Mouse (Mus musculus): Measurements from ENCODE around the gene Gm20696. TPM values are rescaled to one million over a fixed set of nuclear protein-coding genes. Genes with fewer than 3 reads are reported as not detected.

Gene Gm20696
- polyA plus RNA-seq, 1 experiment: 3.0 TPM

- TF ChIP-seq POLR2A (IDR thresholded peaks at IDR 0.05; ENCODE audit: extremely low read depth, insufficient read depth, low read length): no peak
- TF ChIP-seq CTCF (IDR thresholded peaks at IDR 0.05; ENCODE audit: extremely low read depth, insufficient read depth, low read length): no peak
- Histone ChIP-seq H3K4me3 (ENCODE audit: insufficient read depth, low read length) (no peak overlapping the region), H3K4me1 (ENCODE audit: control insufficient read depth, insufficient read depth, low read length) (peaks cover under 1% of the 10 kb centered on the region; the same call in 1 of the 2 replicates), H3K27ac (ENCODE audit: insufficient read depth, low read length) (no peak overlapping the region)
Observed at GRCm38 (mm10) chr6:99478873-99479650, 187.5 kb downstream of the Gm20696 start.

GRCm38 (mm10) chr6:99475040-99475439, 191.6 kb downstream of the Gm20696 start:
- TF ChIP-seq POLR2A (IDR thresholded peaks at IDR 0.05; ENCODE audit: extremely low read depth, insufficient read depth, low read length) (no peak), CTCF (IDR thresholded peaks at IDR 0.05; ENCODE audit: extremely low read depth, insufficient read depth, low read length) (no peak)

GRCm38 (mm10) chr6:99470906-99471305, 195.7 kb downstream of the Gm20696 start:
- TF ChIP-seq CTCF (IDR thresholded peaks at IDR 0.05; ENCODE audit: extremely low read depth, insufficient read depth, low read length): no peak
- no peak overlapping the region for H3K4me3 ChIP-seq (ENCODE audit: insufficient read depth, low read length)
- no peaks in the 10 kb centered on the region for H3K4me1 ChIP-seq (ENCODE audit: control insufficient read depth, insufficient read depth, low read length)
- H3K27ac ChIP-seq (ENCODE audit: insufficient read depth, low read length): no peak overlapping the region

More at GRCm38 (mm10) chr6:99475040-99475439, 191.6 kb downstream of the Gm20696 start:
- no peak overlapping the region for H3K27ac ChIP-seq (ENCODE audit: insufficient read depth, low read length)
- H3K4me3 ChIP-seq (ENCODE audit: insufficient read depth, low read length): no peak overlapping the region
- no peaks in the 10 kb centered on the region for H3K4me1 ChIP-seq (ENCODE audit: control insufficient read depth, insufficient read depth, low read length)

GRCm38 (mm10) chr6:99469134-99469834, 197.3 kb downstream of the Gm20696 start:
- Histone ChIP-seq H3K4me1 (ENCODE audit: control insufficient read depth, insufficient read depth, low read length) (no peaks in the 10 kb centered on the region), H3K4me3 (ENCODE audit: insufficient read depth, low read length) (no peak overlapping the region), H3K27ac (ENCODE audit: insufficient read depth, low read length) (no peak overlapping the region)
- TF ChIP-seq CTCF (IDR thresholded peaks at IDR 0.05; ENCODE audit: extremely low read depth, insufficient read depth, low read length): no peak
- TF ChIP-seq POLR2A (IDR thresholded peaks at IDR 0.05; ENCODE audit: extremely low read depth, insufficient read depth, low read length): no peak

GRCm38 (mm10) chr6:99467831-99468230, 198.8 kb downstream of the Gm20696 start:
- Histone ChIP-seq H3K4me1 (ENCODE audit: control insufficient read depth, insufficient read depth, low read length) (no peaks in the 10 kb centered on the region), H3K4me3 (ENCODE audit: insufficient read depth, low read length) (no peak overlapping the region), H3K27ac (ENCODE audit: insufficient read depth, low read length) (no peak overlapping the region)
- no peak for TF ChIP-seq CTCF (IDR thresholded peaks at IDR 0.05; ENCODE audit: extremely low read depth, insufficient read depth, low read length)
- no peak for TF ChIP-seq POLR2A (IDR thresholded peaks at IDR 0.05; ENCODE audit: extremely low read depth, insufficient read depth, low read length)

- Histone ChIP-seq H3K4me1 (ENCODE audit: control insufficient read depth, insufficient read depth, low read length) (no peaks in the 10 kb centered on the region), H3K4me3 (ENCODE audit: insufficient read depth, low read length) (no peak overlapping the region), H3K27ac (ENCODE audit: insufficient read depth, low read length) (peak overlapping the region; percentile 24; the same call in 1 of the 2 replicates)
- TF ChIP-seq CTCF (IDR thresholded peaks at IDR 0.05; ENCODE audit: extremely low read depth, insufficient read depth, low read length) (no peak), POLR2A (IDR thresholded peaks at IDR 0.05; ENCODE audit: extremely low read depth, insufficient read depth, low read length) (no peak)
Observed at GRCm38 (mm10) chr6:99467109-99467508, 199.5 kb downstream of the Gm20696 start.

- H3K27ac ChIP-seq (ENCODE audit: insufficient read depth, low read length): no peak overlapping the region
- no peak for TF ChIP-seq CTCF (IDR thresholded peaks at IDR 0.05; ENCODE audit: extremely low read depth, insufficient read depth, low read length)
- TF ChIP-seq POLR2A (IDR thresholded peaks at IDR 0.05; ENCODE audit: extremely low read depth, insufficient read depth, low read length): no peak
- H3K4me3 ChIP-seq (ENCODE audit: insufficient read depth, low read length): no peak overlapping the region
- H3K4me1 ChIP-seq (ENCODE audit: control insufficient read depth, insufficient read depth, low read length): no peaks in the 10 kb centered on the region
Observed at GRCm38 (mm10) chr6:99466354-99466753, 200.2 kb downstream of the Gm20696 start.

- TF ChIP-seq POLR2A (IDR thresholded peaks at IDR 0.05; ENCODE audit: extremely low read depth, insufficient read depth, low read length) (no peak), CTCF (IDR thresholded peaks at IDR 0.05; ENCODE audit: extremely low read depth, insufficient read depth, low read length) (no peak)
- Histone ChIP-seq H3K27ac (ENCODE audit: insufficient read depth, low read length) (no peak overlapping the region), H3K4me1 (ENCODE audit: control insufficient read depth, insufficient read depth, low read length) (no peaks in the 10 kb centered on the region), H3K4me3 (ENCODE audit: insufficient read depth, low read length) (no peak overlapping the region)
Observed at GRCm38 (mm10) chr6:99464449-99464848, 202.1 kb downstream of the Gm20696 start.

- H3K27ac ChIP-seq (ENCODE audit: insufficient read depth, low read length): no peak overlapping the region
- no peaks in the 10 kb centered on the region for H3K4me1 ChIP-seq (ENCODE audit: control insufficient read depth, insufficient read depth, low read length)
- no peak overlapping the region for H3K4me3 ChIP-seq (ENCODE audit: insufficient read depth, low read length)
- no peak for TF ChIP-seq CTCF (IDR thresholded peaks at IDR 0.05; ENCODE audit: extremely low read depth, insufficient read depth, low read length)
Observed at GRCm38 (mm10) chr6:99463906-99464305, 202.7 kb downstream of the Gm20696 start.

GRCm38 (mm10) chr6:99458775-99459174, 207.8 kb downstream of the Gm20696 start:
- Histone ChIP-seq H3K4me1 (ENCODE audit: control insufficient read depth, insufficient read depth, low read length) (no peaks in the 10 kb centered on the region), H3K27ac (ENCODE audit: insufficient read depth, low read length) (no peak overlapping the region), H3K4me3 (ENCODE audit: insufficient read depth, low read length) (no peak overlapping the region)
- TF ChIP-seq POLR2A (IDR thresholded peaks at IDR 0.05; ENCODE audit: extremely low read depth, insufficient read depth, low read length) (no peak), CTCF (IDR thresholded peaks at IDR 0.05; ENCODE audit: extremely low read depth, insufficient read depth, low read length) (no peak)
